Mouse (Mus musculus) hematopoietic stem cell, adult 5-6 weeks (primary cell): Measurements from ENCODE around the gene Mfap2. TPM values are rescaled to one million over a fixed set of nuclear protein-coding genes. Genes with fewer than 3 reads are reported as not detected.

ENCODE experiments used
- ATAC-seq, 2 experiments: fragments of 125-278 bp in 1 of 2; replicated peaks in 1 of 2; 2 replicates each; pipeline ENCODE4 v1.8.0; 2016 to 2017; ENCODE audit warnings: inconsistent platforms in 2 of 2, mild to moderate bottlenecking in 2 of 2, moderate number of reproducible peaks in 2 of 2, low read depth in 1 of 2, moderate TSS enrichment in 1 of 2; ENCODE audit not compliant: low FRiP score in 2 of 2, poor library complexity in 2 of 2, severe bottlenecking in 2 of 2, insufficient read depth in 1 of 2, low TSS enrichment in 1 of 2
- total RNA-seq: library from RNA; stranded (forward); fragments of 172-1452, 232-1000 nt; gene quantifications from 2 replicates; pipeline ENCODE4 v1.2.3, GENCODE M21; 2017

The Mfap2 gene
- total RNA-seq, 1 experiment from 2014 or later, result not detected

DNA sequence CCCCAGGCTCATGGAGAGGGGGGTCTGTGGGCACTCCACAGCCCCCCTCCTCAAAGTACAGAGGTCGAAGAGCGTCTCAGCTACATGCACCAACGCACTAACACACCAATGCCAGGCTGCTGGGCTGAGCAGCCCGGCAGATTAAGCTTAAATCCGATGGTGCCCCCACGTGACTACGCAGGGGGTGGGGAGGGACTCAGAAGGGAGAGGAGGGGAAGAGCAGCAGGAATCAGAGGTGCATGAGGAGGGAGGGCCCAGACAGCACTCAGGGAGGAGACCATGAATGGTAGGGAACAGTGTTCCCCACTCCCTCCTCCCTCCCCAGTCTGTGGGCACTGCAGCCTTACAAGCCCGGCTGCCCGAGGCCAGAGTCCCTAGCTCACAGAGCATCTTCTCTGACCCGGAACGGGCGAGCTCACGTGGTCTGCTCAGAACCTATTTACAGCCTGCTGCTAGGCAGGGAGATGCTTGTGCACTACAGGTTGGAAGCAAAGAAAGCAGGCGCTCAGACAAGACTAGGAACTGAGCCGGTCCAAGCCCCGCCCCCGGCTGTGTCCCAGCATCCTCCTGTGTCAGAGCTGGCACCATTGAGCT, 43.4 kb downstream of the Mfap2 start:
- ATAC-seq, result no peak

GRCm38 (mm10) chr4:141056970-141057369, 46.8 kb downstream of the Mfap2 start:
- no peak for ATAC-seq

DNA sequence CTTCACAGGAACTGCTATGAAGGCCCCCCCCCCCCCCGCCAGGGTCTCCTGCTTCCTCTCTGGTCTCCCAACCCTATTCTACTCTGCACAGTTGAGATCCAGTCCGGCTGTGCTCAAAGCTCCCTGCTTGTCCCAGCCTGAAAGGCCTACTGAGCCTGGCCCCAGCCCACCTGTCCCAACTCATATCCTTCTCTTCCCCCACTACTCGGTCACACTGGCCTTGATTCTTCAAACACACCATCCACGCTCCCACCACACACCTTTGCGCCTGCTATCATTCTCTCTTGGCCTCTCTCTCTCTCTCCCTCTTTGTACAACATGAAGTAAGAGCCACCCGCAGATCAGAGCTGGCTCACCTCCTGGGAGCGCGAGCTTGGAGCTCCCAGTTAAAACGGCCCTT, 48.6 kb downstream of the Mfap2 start:
- ATAC-seq, result no peak

- ATAC-seq, result peak; percentile 1; a peak in 1 of 4 replicates
Observed at GRCm38 (mm10) chr4:141059616-141060425, 49.6 kb downstream of the Mfap2 start.

DNA sequence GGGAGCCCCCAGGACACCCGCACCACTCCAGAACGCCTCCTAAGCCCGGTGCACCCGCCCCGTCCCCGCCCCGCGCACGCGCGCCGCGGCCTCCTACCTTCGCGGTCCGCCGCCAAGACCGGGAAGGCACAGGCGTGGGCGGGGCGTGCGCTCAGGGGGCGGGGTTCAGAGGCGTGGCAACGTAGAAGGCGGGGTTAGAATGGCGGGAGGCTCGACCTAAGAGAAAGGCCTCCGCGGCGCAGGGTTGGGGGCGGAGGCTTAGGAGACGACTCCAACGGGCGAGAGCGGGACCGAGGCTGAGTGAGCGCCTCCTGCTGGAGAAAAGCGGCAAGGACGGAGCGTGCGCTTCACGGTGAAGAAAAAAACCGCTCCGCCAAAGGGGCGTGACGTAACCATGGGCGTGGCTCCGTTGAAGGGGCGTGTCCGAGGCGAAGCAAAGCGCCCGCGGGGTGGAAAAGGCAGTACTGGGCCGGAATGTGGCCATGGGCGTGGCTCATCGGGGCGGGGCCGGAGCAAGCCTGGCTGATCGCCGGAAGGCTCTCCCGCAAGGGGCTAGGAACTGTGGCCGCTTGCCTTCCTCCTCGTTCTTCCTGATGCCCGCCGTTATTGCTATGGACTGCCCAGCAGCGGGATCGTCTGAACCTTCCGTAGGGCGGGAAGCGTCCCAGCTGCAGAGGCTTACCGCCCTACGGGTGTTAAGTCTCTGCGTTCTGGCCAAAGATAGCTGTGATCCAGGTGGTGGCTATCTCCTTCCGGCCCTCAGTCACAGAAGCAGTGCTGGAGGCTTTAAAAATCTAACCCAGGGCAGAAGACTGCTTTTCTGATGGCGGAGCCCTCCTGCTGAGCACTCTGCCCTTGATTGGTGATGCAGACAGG, 50.4 kb downstream of the Mfap2 start, which contains the start of gene Crocc:
TSS of gene Crocc (minus strand) at position 125 of the 876 bp plus-strand sequence.
- peak; percentile 88 to 89 for ATAC-seq

DNA sequence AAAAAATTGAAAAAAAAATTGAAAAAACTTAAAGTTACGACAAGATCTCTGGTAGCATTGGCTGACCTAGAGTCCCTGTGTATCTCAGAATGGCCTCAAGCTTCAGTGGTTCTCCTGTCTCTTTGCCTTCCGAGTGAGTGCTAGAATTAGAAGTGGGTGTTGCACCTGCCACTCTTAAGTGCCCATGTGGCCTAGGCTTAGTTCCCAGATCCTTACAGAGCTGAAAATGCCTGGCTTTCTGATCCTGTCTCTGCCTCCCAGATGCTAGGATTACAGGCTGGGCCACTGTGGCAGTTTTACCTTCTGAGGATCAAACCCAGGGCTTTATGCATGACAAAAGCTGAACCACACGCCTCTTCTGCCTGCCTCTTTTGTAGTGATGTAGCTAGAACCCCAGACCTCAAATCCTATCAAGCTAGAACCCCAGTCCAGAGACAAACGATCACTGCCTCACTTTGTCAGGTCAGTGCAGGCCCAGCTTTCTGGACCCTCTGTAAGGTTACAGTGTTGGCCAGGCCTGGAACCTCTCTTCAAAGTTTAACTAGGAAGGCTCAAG, 54.0 kb downstream of the Mfap2 start:
- no peak for ATAC-seq

DNA sequence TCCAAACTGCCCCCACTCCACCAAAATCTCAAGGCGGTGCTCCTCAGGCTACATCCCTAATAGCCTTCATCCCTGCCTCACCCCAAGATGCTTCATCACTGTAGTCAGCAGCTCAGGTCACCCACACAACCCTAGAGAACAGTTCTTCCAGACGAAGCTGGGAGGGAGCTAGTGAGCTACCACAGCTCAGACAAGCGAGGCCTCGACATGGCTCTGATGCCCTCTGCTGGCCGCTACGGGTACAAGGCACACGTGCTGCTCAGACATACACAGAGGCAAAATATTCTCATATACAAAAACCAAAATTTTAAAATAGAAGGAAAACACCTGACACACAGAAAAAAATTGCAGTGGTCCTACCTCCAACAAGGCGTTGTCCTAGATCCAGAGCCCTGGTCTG, 54.9 kb downstream of the Mfap2 start:
- ATAC-seq, result peak; percentile 63 to 68

Other genes with a start within 250 kb of the Mfap2 start
- 34.5 and 41.8 TPM in 2 replicates for gene Padi4, start 236.2 kb upstream of the Mfap2 start, total RNA-seq
- gene Padi3, start 199.8 kb upstream of the Mfap2 start, total RNA-seq, result 0.35 TPM in 1 of 2 replicates, not detected in the other
- 0.25 and 0.30 TPM in 2 replicates for gene Padi1, start 164.6 kb upstream of the Mfap2 start, total RNA-seq
- 11.0 and 12.1 TPM in 2 replicates for gene Padi2, start 104.1 kb upstream of the Mfap2 start, total RNA-seq
- gene Sdhb, start 49.2 kb upstream of the Mfap2 start, total RNA-seq, result 69.8 and 102 TPM in 2 replicates
- 34.5 and 51.0 TPM in 2 replicates for gene Atp13a2, start 23.5 kb upstream of the Mfap2 start, total RNA-seq
- 8.3 and 9.9 TPM in 2 replicates for gene Crocc, start 50.1 kb downstream of the Mfap2 start, total RNA-seq
- 44.7 and 59.7 TPM in 2 replicates for gene Necap2, start 67.9 kb downstream of the Mfap2 start, total RNA-seq
- gene Spata21, start 77.9 kb downstream of the Mfap2 start, total RNA-seq, result not detected in 2 replicates
- 51.7 and 59.0 TPM in 2 replicates for gene Szrd1, start 129.4 kb downstream of the Mfap2 start, total RNA-seq
- gene Fbxo42, start 137.5 kb downstream of the Mfap2 start, total RNA-seq, result 10.0 and 11.3 TPM in 2 replicates
- 0.81 and 3.5 TPM in 2 replicates for gene Rsg1, start 203.5 kb downstream of the Mfap2 start, total RNA-seq
- not detected in 2 replicates for gene Arhgef19, start 229.1 kb downstream of the Mfap2 start, total RNA-seq